Mouse (Mus musculus) heart, postnatal 0 days (tissue): ENCODE data around the gene Tmem229b.

ENCODE experiments used
- CTCF ChIP-seq: IDR thresholded peaks from 2 replicates; pipeline ENCODE4 v1.5.1; 2016; ENCODE audit warnings: antibody characterized with exemption, control low read depth, low read depth
- EP300 ChIP-seq: IDR thresholded peaks from 2 replicates; pipeline ENCODE4 v1.6.1; 2016; ENCODE audit warnings: antibody characterized with exemption, low read depth

GRCm38 (mm10) chr12:79046171-79046570, 38.7 kb upstream of the Tmem229b start:
- TF ChIP-seq EP300 (no peak), CTCF (no peak)
